Mouse (Mus musculus) heart, postnatal 14 days (tissue): ENCODE data around the gene P3h3. TPM values are rescaled to one million over a fixed set of nuclear protein-coding genes. Genes with fewer than 3 reads are reported as not detected.
"Not testable (repeated sequence)": the region's sequence is repeated elsewhere in the genome, so short reads cannot be mapped to it uniquely, and the experiment has no call there.

Experiments used
- DNase-seq, 2 experiments: peaks; one replicate each; pipeline ENCODE4 v3.0.0; 2021 to 2022
- intact Hi-C: fragments of 180-260 bp; cut with DNase I; formaldehyde crosslinking; loops from one replicate; pipeline ENCODE4 v1.15.1; 2025
- total RNA-seq, 2 experiments: library from RNA; stranded (reverse); gene quantifications; 2 replicates each; pipeline ENCODE4 v1.2.3; 2021

Gene P3h3
- total RNA-seq, 2 experiments from 2014 or later = 17.9 to 19.5 TPM

GRCm38 (mm10) chr6:124813933-124814332 lies 43.6 kb downstream of the P3h3 start, which contains the start of gene Tpi1:
Tpi1 (minus strand) TSS chr6:124814296.
- intact Hi-C loops = no loop called here
- peak; percentile 88 to 93 for DNase-seq

- peak; percentile 62 to 70 for DNase-seq
Observed at GRCm38 (mm10) chr6:124813496-124813895, 44.1 kb downstream of the P3h3 start.

GRCm38 (mm10) chr6:124812848-124813247 lies 44.7 kb downstream of the P3h3 start:
- DNase-seq = no peak
- intact Hi-C loops = no loop called here

More at GRCm38 (mm10) chr6:124813496-124813895, 44.1 kb downstream of the P3h3 start:
- intact Hi-C loops = no loop called here

GRCm38 (mm10) chr6:124811701-124812560 lies 45.6 kb downstream of the P3h3 start:
- DNase-seq = no peak
- intact Hi-C loops = no loop called here

GRCm38 (mm10) chr6:124811403-124811665 lies 46.2 kb downstream of the P3h3 start:
- DNase-seq = no peak
- intact Hi-C loops = no loop called here

GRCm38 (mm10) chr6:124810566-124811402 lies 46.8 kb downstream of the P3h3 start:
- DNase-seq, intact Hi-C loops: not testable (repeated sequence)

- no peak for DNase-seq
- intact Hi-C loops = loop anchor here (5.0 kb wide), 1 partner anchor 53 kb away; the partner anchor contains the start of genes Atn1 and Gm45234
Observed at GRCm38 (mm10) chr6:124809775-124810538, 47.6 kb downstream of the P3h3 start.

GRCm38 (mm10) chr6:124809052-124809774 lies 48.3 kb downstream of the P3h3 start:
- intact Hi-C loops = loop anchor here (5.0 kb wide), 1 partner anchor 52 kb away; the partner anchor contains the start of genes Atn1 and Gm45234
- peak; percentile 87 to 90 for DNase-seq

GRCm38 (mm10) chr6:124808358-124809012 lies 49.1 kb downstream of the P3h3 start, which contains the start of gene Spsb2:
Spsb2 (plus strand) TSS chr6:124808661.
- peak; percentile 79 to 82 for DNase-seq
- intact Hi-C loops = loop anchor here (5.0 kb wide), 1 partner anchor 51 kb away; the partner anchor contains the start of genes Atn1 and Gm45234

GRCm38 (mm10) chr6:124807986-124808357 lies 49.6 kb downstream of the P3h3 start:
- intact Hi-C loops = loop anchor here (5.0 kb wide), 1 partner anchor 51 kb away; the partner anchor contains the start of genes Atn1 and Gm45234

GRCm38 (mm10) chr6:124807366-124807765 lies 50.2 kb downstream of the P3h3 start:
- intact Hi-C loops = loop anchor here (5.0 kb wide), 1 partner anchor 50 kb away; the partner anchor contains the start of genes Atn1 and Gm45234
- DNase-seq = no peak

More at GRCm38 (mm10) chr6:124807986-124808357, 49.6 kb downstream of the P3h3 start:
- DNase-seq = no peak

- no peak for DNase-seq
- intact Hi-C loops = loop anchor here (5.0 kb wide), 1 partner anchor 49 kb away; the partner anchor contains the start of genes Atn1 and Gm45234
Observed at GRCm38 (mm10) chr6:124806446-124807140, 51.0 kb downstream of the P3h3 start.

GRCm38 (mm10) chr6:124805341-124806321 lies 51.9 kb downstream of the P3h3 start:
- intact Hi-C loops = loop anchor here (5.0 kb wide), 1 partner anchor 48 kb away; the partner anchor contains the start of genes Atn1 and Gm45234
- peak; percentile 94 for DNase-seq

- DNase-seq = no peak
- intact Hi-C loops = loop anchor here (1.0 kb wide), 1 partner anchor 8 kb away; no protein-coding TSS in a partner anchor
Observed at GRCm38 (mm10) chr6:124804341-124804740, 53.2 kb downstream of the P3h3 start.

GRCm38 (mm10) chr6:124803691-124804090 lies 53.9 kb downstream of the P3h3 start:
- intact Hi-C loops = loop anchor here (1.0 kb wide), 1 partner anchor 7 kb away; no protein-coding TSS in a partner anchor
- DNase-seq = not testable (repeated sequence)

- DNase-seq = no peak
- intact Hi-C loops = no loop called here
Observed at GRCm38 (mm10) chr6:124803061-124803460, 54.5 kb downstream of the P3h3 start.

GRCm38 (mm10) chr6:124802400-124802799 lies 55.2 kb downstream of the P3h3 start:
- intact Hi-C loops = not testable (repeated sequence)

More at GRCm38 (mm10) chr6:124802400-124802799, 55.2 kb downstream of the P3h3 start:
- not testable (repeated sequence) for DNase-seq
